Mouse (Mus musculus): ENCODE data around the gene Maml2.

Maml2 gene

GRCm38 (mm10) chr9:13613325-13614268 lies 315.8 kb downstream of the Maml2 start:
- no peak for DNase-seq (ENCODE audit: low spot score in 2 of 2)

GRCm38 (mm10) chr9:13616383-13617009 lies 318.7 kb downstream of the Maml2 start:
- no peak for DNase-seq (ENCODE audit: low spot score in 2 of 2)

- DNase-seq (ENCODE audit: low spot score in 2 of 2), result no peak
Measured at GRCm38 (mm10) chr9:13620794-13621193, 323.0 kb downstream of the Maml2 start.

GRCm38 (mm10) chr9:13621941-13622340 lies 324.2 kb downstream of the Maml2 start:
- no peak for DNase-seq (ENCODE audit: low spot score in 2 of 2)

- DNase-seq (ENCODE audit: low spot score in 2 of 2), result no peak
Measured at GRCm38 (mm10) chr9:13622426-13622825, 324.7 kb downstream of the Maml2 start.

- no peak for DNase-seq (ENCODE audit: low spot score in 2 of 2)
Measured at GRCm38 (mm10) chr9:13623892-13624422, 326.2 kb downstream of the Maml2 start.

- no peak for DNase-seq (ENCODE audit: low spot score in 2 of 2)
Measured at GRCm38 (mm10) chr9:13624780-13625179, 327.0 kb downstream of the Maml2 start.

GRCm38 (mm10) chr9:13625215-13625614 lies 327.5 kb downstream of the Maml2 start:
- DNase-seq (ENCODE audit: low spot score in 2 of 2), result no peak

GRCm38 (mm10) chr9:13626480-13626879 lies 328.7 kb downstream of the Maml2 start:
- no peak for DNase-seq (ENCODE audit: low spot score in 2 of 2)

GRCm38 (mm10) chr9:13633371-13633770 lies 335.6 kb downstream of the Maml2 start:
- peak; percentile 72 to 73 for DNase-seq (ENCODE audit: low spot score in 2 of 2)

- DNase-seq (ENCODE audit: low spot score in 2 of 2), result no peak
Measured at GRCm38 (mm10) chr9:13639655-13640054, 341.9 kb downstream of the Maml2 start.

- DNase-seq (ENCODE audit: low spot score in 2 of 2), result peak; percentile 28 to 29
Measured at GRCm38 (mm10) chr9:13645153-13645552, 347.4 kb downstream of the Maml2 start.

- no peak for DNase-seq (ENCODE audit: low spot score in 2 of 2)
Measured at GRCm38 (mm10) chr9:13651065-13651464, 353.3 kb downstream of the Maml2 start.

GRCm38 (mm10) chr9:13651828-13652227 lies 354.1 kb downstream of the Maml2 start:
- no peak for DNase-seq (ENCODE audit: low spot score in 2 of 2)

- no peak for DNase-seq (ENCODE audit: low spot score in 2 of 2)
Measured at GRCm38 (mm10) chr9:13652389-13652877, 354.7 kb downstream of the Maml2 start.

- DNase-seq (ENCODE audit: low spot score in 2 of 2), result peak in 1 of 2 experiments; percentile 44
Measured at GRCm38 (mm10) chr9:13652917-13653316, 355.2 kb downstream of the Maml2 start.

GRCm38 (mm10) chr9:13661768-13662623 lies 364.2 kb downstream of the Maml2 start:
- peak; percentile 7 to 23 for DNase-seq (ENCODE audit: low spot score in 2 of 2)

GRCm38 (mm10) chr9:13665487-13665969 lies 367.8 kb downstream of the Maml2 start:
- no peak for DNase-seq (ENCODE audit: low spot score in 2 of 2)

- no peak for DNase-seq (ENCODE audit: low spot score in 2 of 2)
Measured at GRCm38 (mm10) chr9:13667955-13668354, 370.2 kb downstream of the Maml2 start.

GRCm38 (mm10) chr9:13668742-13669141 lies 371.0 kb downstream of the Maml2 start:
- DNase-seq (ENCODE audit: low spot score in 2 of 2), result no peak

- peak in 1 of 2 experiments; percentile 12 for DNase-seq (ENCODE audit: low spot score in 2 of 2)
Measured at GRCm38 (mm10) chr9:13671125-13671769, 373.5 kb downstream of the Maml2 start.
